Mouse (Mus musculus) stomach, postnatal 0 days (tissue): ENCODE results near the gene Inpp5f.

Experiments used
- CTCF ChIP-seq: IDR thresholded peaks from 2 replicates; pipeline ENCODE4 v1.5.1; 2016; ENCODE audit warnings: antibody characterized with exemption, low read depth, mild to moderate bottlenecking, moderate library complexity
- EP300 ChIP-seq: optimal IDR thresholded peaks from 2 replicates; pipeline ENCODE3; 2016; ENCODE audit warnings: antibody characterized with exemption

DNA sequence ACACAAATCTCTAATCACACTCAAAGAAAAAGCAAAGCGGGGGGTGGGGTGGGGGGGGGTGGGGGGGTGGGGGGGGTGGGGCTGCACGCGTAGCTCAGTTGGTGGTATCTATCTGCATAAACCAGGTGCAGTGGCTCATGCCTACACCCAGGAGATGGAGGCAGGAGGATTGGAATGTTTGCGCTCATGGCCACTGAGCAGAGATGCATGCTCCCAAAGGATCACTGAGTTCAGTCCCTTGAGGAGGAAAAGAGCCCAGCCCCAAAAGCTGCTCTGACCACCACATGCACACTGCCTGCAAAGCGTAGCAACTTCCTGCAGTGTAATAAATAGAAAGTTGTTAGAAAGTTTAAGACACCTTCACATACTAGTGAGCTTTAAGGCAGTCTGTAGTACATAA, 116.6 kb downstream of the Inpp5f start:
- TF ChIP-seq CTCF = no peak
- no peak for TF ChIP-seq EP300
